Mouse (Mus musculus) heart, adult 2 months (tissue): ENCODE measurements around the gene Mdga2.

Experiments
- CTCF ChIP-seq: fragments of 200-600 bp; IDR thresholded peaks from 2 replicates; pipeline ENCODE4 v1.8.1; 2022; ENCODE audit warnings: antibody characterized with exemption, mild to moderate bottlenecking, moderate library complexity
- EP300 ChIP-seq: fragments of 200-500 bp; IDR thresholded peaks from 2 replicates; pipeline ENCODE4 v1.6.1; 2011; ENCODE audit warnings: low read depth, low read length, control low read depth; ENCODE audit not compliant: insufficient read depth
- POLR2A ChIP-seq: fragments of 200-500 bp; IDR thresholded peaks from 2 replicates; pipeline ENCODE4 v1.6.1; 2011; ENCODE audit warnings: mild to moderate bottlenecking, low read depth, low read length, control low read depth; ENCODE audit not compliant: insufficient read depth

- TF ChIP-seq CTCF (no peak), EP300 (no peak), POLR2A (no peak)
Measured at GRCm38 (mm10) chr12:67222221-67223025, at the start of gene Mdga2.
